Mouse (Mus musculus): ENCODE data around the gene Nmt1.

Gene Nmt1

GRCm38 (mm10) chr11:103076010-103076409 lies 48.0 kb downstream of the Nmt1 start:
- no peak for DNase-seq (ENCODE audit: low spot score in 2 of 2)

- DNase-seq (ENCODE audit: low spot score in 2 of 2): no peak
Observed at GRCm38 (mm10) chr11:103076581-103076980, 48.6 kb downstream of the Nmt1 start.

- DNase-seq (ENCODE audit: low spot score in 2 of 2): no peak
Observed at GRCm38 (mm10) chr11:103078131-103078530, 50.1 kb downstream of the Nmt1 start.

- no peak for DNase-seq (ENCODE audit: low spot score in 2 of 2)
Observed at GRCm38 (mm10) chr11:103080323-103081091, 52.5 kb downstream of the Nmt1 start.

- DNase-seq (ENCODE audit: low spot score in 2 of 2): no peak
Observed at GRCm38 (mm10) chr11:103081631-103082030, 53.6 kb downstream of the Nmt1 start.

- DNase-seq (ENCODE audit: low spot score in 2 of 2): no peak
Observed at GRCm38 (mm10) chr11:103093306-103093705, 65.3 kb downstream of the Nmt1 start.

GRCm38 (mm10) chr11:103093862-103094833 lies 66.2 kb downstream of the Nmt1 start:
- DNase-seq (ENCODE audit: low spot score in 2 of 2): no peak

- DNase-seq (ENCODE audit: low spot score in 2 of 2): no peak
Observed at GRCm38 (mm10) chr11:103095107-103095670, 67.2 kb downstream of the Nmt1 start.

- DNase-seq (ENCODE audit: low spot score in 2 of 2): no peak
Observed at GRCm38 (mm10) chr11:103095801-103096200, 67.8 kb downstream of the Nmt1 start.

- no peak for DNase-seq (ENCODE audit: low spot score in 2 of 2)
Observed at GRCm38 (mm10) chr11:103096979-103097894, 69.2 kb downstream of the Nmt1 start.

- DNase-seq (ENCODE audit: low spot score in 2 of 2): no peak
Observed at GRCm38 (mm10) chr11:103098531-103099190, 70.7 kb downstream of the Nmt1 start.

GRCm38 (mm10) chr11:103099352-103099940 lies 71.5 kb downstream of the Nmt1 start:
- no peak for DNase-seq (ENCODE audit: low spot score in 2 of 2)

- DNase-seq (ENCODE audit: low spot score in 2 of 2): no peak
Observed at GRCm38 (mm10) chr11:103100361-103100760, 72.4 kb downstream of the Nmt1 start.

GRCm38 (mm10) chr11:103101481-103101865 lies 73.5 kb downstream of the Nmt1 start, which contains the start of the genes Plcd3 and Acbd4:
TSS of gene Plcd3 (minus strand) at chr11:103101658.
TSS of gene Acbd4 (plus strand) at chr11:103101682.
- DNase-seq (ENCODE audit: low spot score in 2 of 2): peak in 1 of 2 experiments; percentile 66

GRCm38 (mm10) chr11:103101866-103102501 lies 74.0 kb downstream of the Nmt1 start:
- DNase-seq (ENCODE audit: low spot score in 2 of 2): peak; percentile 60 to 79

GRCm38 (mm10) chr11:103102725-103103349 lies 74.8 kb downstream of the Nmt1 start:
- peak; percentile 94 to 95 for DNase-seq (ENCODE audit: low spot score in 2 of 2)

- no peak for DNase-seq (ENCODE audit: low spot score in 2 of 2)
Observed at GRCm38 (mm10) chr11:103103621-103104020, 75.6 kb downstream of the Nmt1 start.

GRCm38 (mm10) chr11:103104469-103104868 lies 76.5 kb downstream of the Nmt1 start:
- no peak for DNase-seq (ENCODE audit: low spot score in 2 of 2)

GRCm38 (mm10) chr11:103105180-103105725 lies 77.3 kb downstream of the Nmt1 start:
- no peak for DNase-seq (ENCODE audit: low spot score in 2 of 2)

Measured in right cerebral cortex, postnatal 36 days (tissue).